Mouse (Mus musculus): ENCODE results near the gene Ncln.

Gene Ncln

DNA sequence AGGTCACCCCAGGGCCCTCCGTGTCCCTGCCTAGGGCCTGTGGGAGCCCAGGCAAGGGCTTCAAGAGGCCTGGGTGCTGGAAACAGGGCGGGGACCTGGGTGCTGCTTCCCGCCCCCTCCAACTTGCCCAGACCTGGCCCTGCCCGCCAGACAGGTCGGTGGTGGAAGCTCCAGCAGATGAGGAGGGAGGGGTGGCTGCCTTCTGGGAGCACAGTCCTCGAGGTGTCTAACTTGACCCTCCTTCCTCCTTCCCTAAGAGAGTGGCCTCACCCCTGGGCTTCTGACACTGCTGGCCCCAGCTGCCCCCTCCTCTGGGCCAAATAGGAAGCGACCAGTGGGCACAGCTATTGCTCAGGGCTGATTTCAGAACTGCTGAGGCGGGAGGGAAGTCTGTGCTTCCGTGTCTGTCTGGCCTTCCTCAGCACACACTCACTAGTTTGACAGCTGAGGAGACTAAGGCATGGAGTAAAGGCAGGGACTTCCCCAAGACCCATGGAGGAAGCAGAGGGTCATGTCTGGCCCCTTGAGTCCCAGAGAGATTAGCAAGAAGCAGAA is 27.9 kb upstream of the Ncln start, which contains the start of gene Gna15:
TSS of gene Gna15 (minus strand) at position 175 of the 555 bp plus-strand sequence.
- H3K27me3 ChIP-seq (ENCODE audit: control insufficient read depth, insufficient read depth, low read length, poor library complexity, severe bottlenecking), result no peaks in the 10 kb centered on the region
- DNase-seq (ENCODE audit: low read depth, low spot score), result peak; percentile 58
- no peaks in the 10 kb centered on the region for H3K36me3 ChIP-seq (ENCODE audit: control insufficient read depth, insufficient read depth, low read length, poor library complexity, severe bottlenecking)

DNA sequence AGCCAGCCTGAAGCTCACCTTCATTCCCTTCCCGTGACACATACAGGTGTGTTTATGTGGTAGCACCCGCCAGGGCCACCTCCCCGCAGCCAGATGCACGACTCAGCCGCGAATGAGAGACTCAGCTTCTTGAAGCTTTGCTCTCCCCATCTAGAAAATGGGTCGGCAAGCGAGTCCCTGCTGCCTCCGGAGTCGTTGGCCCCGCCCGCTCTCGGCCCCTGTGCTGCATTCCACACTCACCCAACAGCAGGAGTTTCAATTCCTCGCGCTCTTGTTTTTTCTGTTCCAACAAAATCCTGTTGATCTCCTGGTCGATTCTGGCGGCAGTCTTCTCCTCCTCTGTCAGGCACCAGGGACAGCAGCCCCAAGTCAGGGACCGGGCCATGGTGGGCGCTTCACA is 27.4 kb upstream of the Ncln start:
- no peaks in the 10 kb centered on the region for H3K36me3 ChIP-seq (ENCODE audit: control insufficient read depth, insufficient read depth, low read length, poor library complexity, severe bottlenecking)
- no peaks in the 10 kb centered on the region for H3K27me3 ChIP-seq (ENCODE audit: control insufficient read depth, insufficient read depth, low read length, poor library complexity, severe bottlenecking)
- peak; percentile 32 for DNase-seq (ENCODE audit: low read depth, low spot score)

GRCm38 (mm10) chr10:81523142-81523541 is 26.9 kb upstream of the Ncln start:
- H3K27me3 ChIP-seq (ENCODE audit: control insufficient read depth, insufficient read depth, low read length, poor library complexity, severe bottlenecking), result no peaks in the 10 kb centered on the region
- DNase-seq (ENCODE audit: low read depth, low spot score), result no peak
- H3K36me3 ChIP-seq (ENCODE audit: control insufficient read depth, insufficient read depth, low read length, poor library complexity, severe bottlenecking), result no peaks in the 10 kb centered on the region

DNA sequence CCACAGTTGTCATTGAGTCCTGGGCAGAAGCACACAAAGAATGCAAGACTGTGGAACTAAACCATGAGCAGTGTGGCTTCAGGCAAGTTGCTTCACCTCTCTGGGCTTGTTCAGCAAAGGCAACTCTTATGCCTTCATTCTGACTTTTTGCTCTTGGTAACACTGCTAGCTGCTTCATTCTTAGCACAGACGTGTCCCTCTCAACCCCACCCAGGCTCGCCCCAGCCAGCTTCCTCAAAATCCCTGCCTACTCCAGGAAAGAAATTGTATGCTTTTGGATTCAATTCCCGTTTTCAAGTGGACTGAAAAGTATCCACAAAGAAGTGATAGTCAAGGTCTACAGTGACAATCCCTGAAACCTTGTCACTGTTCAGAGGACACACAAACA is 23.8 kb upstream of the Ncln start:
- DNase-seq (ENCODE audit: low read depth, low spot score), result no peak
- no peaks in the 10 kb centered on the region for H3K36me3 ChIP-seq (ENCODE audit: control insufficient read depth, insufficient read depth, low read length, poor library complexity, severe bottlenecking)
- no peaks in the 10 kb centered on the region for H3K27me3 ChIP-seq (ENCODE audit: control insufficient read depth, insufficient read depth, low read length, poor library complexity, severe bottlenecking)

DNA sequence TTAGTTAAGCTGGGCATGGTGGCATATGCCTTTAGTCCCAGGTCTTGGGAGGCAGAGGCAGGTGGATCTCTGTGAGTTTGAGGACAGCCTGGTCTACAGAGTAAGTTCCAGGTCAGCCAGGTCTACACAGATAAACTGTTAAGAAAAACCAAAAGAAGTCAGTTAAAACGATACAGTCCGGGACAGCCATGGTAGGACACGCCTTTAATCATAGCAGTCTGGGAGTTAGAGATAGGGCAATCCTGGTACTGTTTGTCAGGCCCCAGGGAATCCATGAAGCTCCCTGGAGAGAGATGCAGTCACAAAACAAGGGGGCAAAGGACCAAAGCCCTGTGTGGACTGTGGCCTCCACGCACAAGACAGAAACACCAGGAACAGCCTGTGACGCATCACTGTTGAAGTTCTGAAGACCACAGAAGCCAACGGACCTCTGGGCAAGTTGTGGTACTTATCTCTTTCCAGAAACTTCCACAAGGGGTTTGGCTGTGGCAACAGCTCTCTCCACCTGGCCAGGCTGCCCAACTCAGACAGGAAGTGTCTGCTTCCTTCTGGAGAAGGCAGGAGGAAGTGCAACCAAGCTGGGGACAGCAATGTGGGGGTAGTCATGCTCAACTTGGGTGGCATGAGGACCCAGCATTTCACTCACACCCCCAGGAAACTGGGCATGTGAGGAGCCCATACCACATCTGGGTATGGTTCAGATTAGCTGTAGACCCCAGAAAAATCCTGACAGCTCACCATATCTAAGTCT is 23.2 kb upstream of the Ncln start:
- DNase-seq (ENCODE audit: low read depth, low spot score), result peak; percentile 73
- H3K27me3 ChIP-seq (ENCODE audit: control insufficient read depth, insufficient read depth, low read length, poor library complexity, severe bottlenecking), result no peaks in the 10 kb centered on the region
- H3K36me3 ChIP-seq (ENCODE audit: control insufficient read depth, insufficient read depth, low read length, poor library complexity, severe bottlenecking), result no peaks in the 10 kb centered on the region

DNA sequence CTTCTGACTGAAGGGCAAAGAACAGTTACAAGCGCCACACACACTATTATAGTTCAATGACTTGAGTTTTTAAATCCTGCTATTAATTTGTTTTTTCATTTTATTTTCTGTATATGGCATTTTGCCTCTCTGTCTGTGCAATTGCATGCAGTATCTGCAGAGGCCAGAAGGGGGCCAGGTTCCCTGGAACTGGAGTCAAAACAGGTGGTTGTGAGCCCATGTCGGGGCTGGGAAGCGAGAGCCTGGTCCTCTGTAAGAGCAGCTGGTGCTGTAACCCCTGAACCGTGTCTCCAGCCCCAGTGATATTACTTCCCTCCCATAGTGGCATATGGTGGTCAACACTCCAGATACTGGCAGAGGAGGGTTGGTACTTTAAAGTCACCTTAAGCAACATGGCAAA is 22.4 kb upstream of the Ncln start:
- Histone ChIP-seq H3K27me3 (ENCODE audit: control insufficient read depth, insufficient read depth, low read length, poor library complexity, severe bottlenecking) (no peaks in the 10 kb centered on the region), H3K36me3 (ENCODE audit: control insufficient read depth, insufficient read depth, low read length, poor library complexity, severe bottlenecking) (peaks cover 4% of the 10 kb centered on the region)
- DNase-seq (ENCODE audit: low read depth, low spot score), result peak; percentile 83

GRCm38 (mm10) chr10:81517227-81517626 is 21.0 kb upstream of the Ncln start:
- DNase-seq (ENCODE audit: low read depth, low spot score), result peak; percentile 80
- Histone ChIP-seq H3K36me3 (ENCODE audit: control insufficient read depth, insufficient read depth, low read length, poor library complexity, severe bottlenecking) (peaks cover 4% of the 10 kb centered on the region), H3K27me3 (ENCODE audit: control insufficient read depth, insufficient read depth, low read length, poor library complexity, severe bottlenecking) (no peaks in the 10 kb centered on the region)

GRCm38 (mm10) chr10:81513798-81514197 is 17.6 kb upstream of the Ncln start:
- peaks cover 4% of the 10 kb centered on the region for H3K36me3 ChIP-seq (ENCODE audit: control insufficient read depth, insufficient read depth, low read length, poor library complexity, severe bottlenecking)
- DNase-seq (ENCODE audit: low read depth, low spot score), result no peak
- H3K27me3 ChIP-seq (ENCODE audit: control insufficient read depth, insufficient read depth, low read length, poor library complexity, severe bottlenecking), result no peaks in the 10 kb centered on the region

- no peaks in the 10 kb centered on the region for H3K27me3 ChIP-seq (ENCODE audit: control insufficient read depth, insufficient read depth, low read length, poor library complexity, severe bottlenecking)
Observed at GRCm38 (mm10) chr10:81510246-81510810, 14.1 kb upstream of the Ncln start.

GRCm38 (mm10) chr10:81507691-81508489 is 11.7 kb upstream of the Ncln start:
- no peak for DNase-seq (ENCODE audit: low read depth, low spot score)
- H3K27me3 ChIP-seq (ENCODE audit: control insufficient read depth, insufficient read depth, low read length, poor library complexity, severe bottlenecking), result no peaks in the 10 kb centered on the region
- peaks cover 1% of the 10 kb centered on the region for H3K36me3 ChIP-seq (ENCODE audit: control insufficient read depth, insufficient read depth, low read length, poor library complexity, severe bottlenecking)

More at GRCm38 (mm10) chr10:81510246-81510810, 14.1 kb upstream of the Ncln start:
- H3K36me3 ChIP-seq (ENCODE audit: control insufficient read depth, insufficient read depth, low read length, poor library complexity, severe bottlenecking), result peaks cover 4% of the 10 kb centered on the region
- DNase-seq (ENCODE audit: low read depth, low spot score), result no peak

- Histone ChIP-seq H3K27me3 (ENCODE audit: control insufficient read depth, insufficient read depth, low read length, poor library complexity, severe bottlenecking) (no peaks in the 10 kb centered on the region), H3K36me3 (ENCODE audit: control insufficient read depth, insufficient read depth, low read length, poor library complexity, severe bottlenecking) (peaks cover 1% of the 10 kb centered on the region)
- no peak for DNase-seq (ENCODE audit: low read depth, low spot score)
Observed at GRCm38 (mm10) chr10:81507095-81507494, 10.9 kb upstream of the Ncln start.

DNA sequence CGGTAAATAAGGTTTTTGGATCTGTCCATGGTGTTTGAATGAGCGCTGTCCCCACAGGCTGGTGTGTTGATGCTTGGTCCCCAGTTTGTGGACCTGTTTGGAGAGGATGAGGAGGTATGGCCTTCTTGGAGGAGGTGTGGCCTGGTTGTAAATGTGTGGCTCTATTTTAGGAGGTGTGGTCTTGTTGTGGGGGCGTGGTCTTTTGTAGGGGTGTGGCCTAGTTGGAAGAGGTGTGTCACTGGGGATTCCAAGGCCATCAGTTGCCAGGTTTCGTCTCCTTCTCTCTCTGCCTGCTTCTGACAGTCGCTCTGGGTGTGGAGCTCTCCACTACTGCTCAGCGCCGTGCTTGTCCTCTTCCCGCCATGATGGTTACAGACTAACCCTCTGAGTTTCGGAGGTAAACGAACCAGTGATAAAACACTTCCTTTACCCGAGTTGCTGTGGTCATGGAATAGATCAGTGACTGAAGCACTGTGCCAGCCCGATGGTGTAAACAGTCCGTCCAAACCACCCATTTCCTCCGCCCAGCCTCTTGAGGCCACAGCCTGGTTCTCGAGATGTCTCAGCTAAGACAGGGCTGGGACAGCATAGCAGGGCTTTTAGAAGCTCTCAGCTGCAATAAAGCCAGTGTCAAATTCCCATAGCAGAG is 8.9 kb upstream of the Ncln start:
- no peak for DNase-seq (ENCODE audit: low read depth, low spot score)
- Histone ChIP-seq H3K36me3 (ENCODE audit: control insufficient read depth, insufficient read depth, low read length, poor library complexity, severe bottlenecking) (peaks cover 1% of the 10 kb centered on the region), H3K27me3 (ENCODE audit: control insufficient read depth, insufficient read depth, low read length, poor library complexity, severe bottlenecking) (no peaks in the 10 kb centered on the region)

- DNase-seq (ENCODE audit: low read depth, low spot score), result peak; percentile 89
Observed at GRCm38 (mm10) chr10:81502658-81503057, 6.5 kb upstream of the Ncln start.

GRCm38 (mm10) chr10:81501863-81502262 is 5.7 kb upstream of the Ncln start:
- Histone ChIP-seq H3K36me3 (ENCODE audit: control insufficient read depth, insufficient read depth, low read length, poor library complexity, severe bottlenecking) (peaks cover 1% of the 10 kb centered on the region; the same call in 1 of the 2 replicates), H3K27me3 (ENCODE audit: control insufficient read depth, insufficient read depth, low read length, poor library complexity, severe bottlenecking) (no peaks in the 10 kb centered on the region)
- DNase-seq (ENCODE audit: low read depth, low spot score), result no peak

More at GRCm38 (mm10) chr10:81502658-81503057, 6.5 kb upstream of the Ncln start:
- Histone ChIP-seq H3K27me3 (ENCODE audit: control insufficient read depth, insufficient read depth, low read length, poor library complexity, severe bottlenecking) (no peaks in the 10 kb centered on the region), H3K36me3 (ENCODE audit: control insufficient read depth, insufficient read depth, low read length, poor library complexity, severe bottlenecking) (peaks cover 1% of the 10 kb centered on the region; the same call in 1 of the 2 replicates)
